Mouse (Mus musculus) embryonic facial prominence, embryonic 14.5 days (tissue): ENCODE data around the gene Mdm2. TPM values are rescaled to one million over a fixed set of nuclear protein-coding genes. Genes with fewer than 3 reads are reported as not detected.

Source experiments
- ATAC-seq: fragments of 200-750 bp; cut with Nextera tagmentation; 2 replicates; pipeline ENCODE4 v1.8.0; 2017; ENCODE audit warnings: low read depth, moderate number of reproducible peaks, moderate TSS enrichment
- DNase-seq: peaks from one replicate; pipeline ENCODE4 v3.0.0-alpha.2; 2015; ENCODE audit warnings: low spot score
- H3K27ac ChIP-seq: fragments of 300-500 bp; sonication (generic); replicated peaks from 2 replicates; pipeline ENCODE4 v1.5.1; 2014; ENCODE audit warnings: low read depth, mild to moderate bottlenecking, low read length, moderate library complexity
- H3K27me3 ChIP-seq: fragments of 300-500 bp; sonication (generic); replicated peaks from 2 replicates; pipeline ENCODE4 v1.6.1; 2014; ENCODE audit warnings: low read length; ENCODE audit not compliant: control insufficient read depth, insufficient read depth
- H3K36me3 ChIP-seq: fragments of 300-500 bp; sonication (generic); 2 replicates; pipeline ENCODE4 v1.6.1; 2014; ENCODE audit warnings: low read length, mixed read lengths; ENCODE audit not compliant: control insufficient read depth, insufficient read depth
- H3K4me1 ChIP-seq: fragments of 300-500 bp; sonication (generic); 2 replicates; pipeline ENCODE4 v1.6.1; 2014; ENCODE audit warnings: antibody characterized with exemption, low read length; ENCODE audit not compliant: control insufficient read depth, insufficient read depth
- H3K4me2 ChIP-seq: fragments of 300-500 bp; sonication (generic); 2 replicates; pipeline ENCODE4 v1.6.1; 2014; ENCODE audit warnings: low read depth, mild to moderate bottlenecking, low read length, moderate library complexity, mixed read lengths
- H3K4me3 ChIP-seq: fragments of 300-500 bp; sonication (generic); 2 replicates; pipeline ENCODE4 v1.5.1; 2014; ENCODE audit warnings: low read depth, mild to moderate bottlenecking, low read length
- H3K9ac ChIP-seq: fragments of 300-500 bp; sonication (generic); 2 replicates; pipeline ENCODE4 v1.6.1; 2014; ENCODE audit warnings: low read depth, mild to moderate bottlenecking, low read length, moderate library complexity, mixed read lengths
- H3K9me3 ChIP-seq: fragments of 300-500 bp; sonication (generic); 2 replicates; pipeline ENCODE4 v1.6.1; 2016; ENCODE audit warnings: low read length; ENCODE audit not compliant: control insufficient read depth
- WGBS: fragments of 180-500 bp; shearing (Covaris S2); extraction: QIAGEN DNeasy Blood & Tissue Kit; methylation state at CpG from one replicate; pipeline ENCODE4 v1.1.7; 2014; 5-methylcytosine and 5-hydroxymethylcytosine counted together
- polyA plus RNA-seq: library from polyadenylated mRNA; unstranded; fragments of >200 nt; fragmentation: Nextera tagmentation; extraction: Ambion mirVana; gene quantifications from 2 replicates; pipeline ENCODE4 v1.2.1, GENCODE M21; 2014

The Mdm2 gene
- polyA plus RNA-seq, 1 experiment from 2014 or later, result 34.1 TPM

GRCm38 (mm10) chr10:117670092-117670491 lies 40.5 kb downstream of the Mdm2 start:
- Histone ChIP-seq H3K27me3 (no peaks in the 10 kb centered on the region), H3K36me3 (no peaks in the 10 kb centered on the region), H3K27ac (peak overlapping the region; percentile 52; the same call in 1 of the 2 replicates), H3K9me3 (no peaks in the 10 kb centered on the region), H3K9ac (no peak overlapping the region), H3K4me1 (peaks cover 8% of the 10 kb centered on the region; the same call in 1 of the 2 replicates), H3K4me2 (no peak overlapping the region), H3K4me3 (no peak overlapping the region)
- ATAC-seq, result no peak
- no peak for DNase-seq
- WGBS, result 45% methylated on average over 3 of the region's 3 CpGs

- 32% methylated on average over 10 of the region's 10 CpGs for WGBS
- H3K4me2 ChIP-seq, result no peak overlapping the region
- no peaks in the 10 kb centered on the region for H3K27me3 ChIP-seq
- DNase-seq (peak; percentile 70), ATAC-seq (peak; percentile 56)
- H3K27ac ChIP-seq, result peak overlapping the region; percentile 52
- H3K9me3 ChIP-seq, result no peaks in the 10 kb centered on the region
- no peaks in the 10 kb centered on the region for H3K36me3 ChIP-seq
- no peak overlapping the region for H3K9ac ChIP-seq
- peaks cover 8% of the 10 kb centered on the region; the same call in 1 of the 2 replicates for H3K4me1 ChIP-seq
- H3K4me3 ChIP-seq, result no peak overlapping the region
These were observed 41.0 kb downstream of the Mdm2 start for GRCm38 (mm10) chr10:117669449-117670090.

- Histone ChIP-seq H3K9ac (no peak overlapping the region), H3K4me1 (peaks cover 13% of the 10 kb centered on the region; the same call in 1 of the 2 replicates), H3K9me3 (no peaks in the 10 kb centered on the region), H3K4me2 (no peak overlapping the region), H3K4me3 (no peak overlapping the region), H3K27me3 (no peaks in the 10 kb centered on the region), H3K27ac (peak overlapping the region; percentile 52; the same call in 1 of the 2 replicates), H3K36me3 (no peaks in the 10 kb centered on the region)
- WGBS, result 74% methylated on average over 10 of the region's 10 CpGs
- no peak for DNase-seq
- ATAC-seq, result no peak
These were observed 41.8 kb downstream of the Mdm2 start for GRCm38 (mm10) chr10:117668546-117669300.

- Histone ChIP-seq H3K27ac (no peak overlapping the region), H3K9ac (no peak overlapping the region), H3K4me3 (no peak overlapping the region), H3K4me1 (peaks cover 20% of the 10 kb centered on the region; the same call in 1 of the 2 replicates), H3K27me3 (no peaks in the 10 kb centered on the region), H3K9me3 (no peaks in the 10 kb centered on the region), H3K36me3 (no peaks in the 10 kb centered on the region), H3K4me2 (no peak overlapping the region)
- 94% methylated on average over 28 of the region's 28 CpGs for WGBS
- no peak for ATAC-seq
- DNase-seq, result no peak
These were observed 42.7 kb downstream of the Mdm2 start for GRCm38 (mm10) chr10:117667663-117668507.

- ATAC-seq, result no peak
These were observed 43.5 kb downstream of the Mdm2 start for GRCm38 (mm10) chr10:117666947-117667630.

GRCm38 (mm10) chr10:117666361-117666760 lies 44.2 kb downstream of the Mdm2 start:
- no peak for ATAC-seq
- Histone ChIP-seq H3K36me3 (no peaks in the 10 kb centered on the region), H3K27ac (no peak overlapping the region), H3K4me2 (no peak overlapping the region), H3K27me3 (no peaks in the 10 kb centered on the region), H3K9ac (no peak overlapping the region), H3K4me1 (peaks cover 24% of the 10 kb centered on the region; the same call in 1 of the 2 replicates), H3K4me3 (no peak overlapping the region), H3K9me3 (no peaks in the 10 kb centered on the region)
- 84% methylated on average over 3 of the region's 3 CpGs for WGBS
- no peak for DNase-seq

More at GRCm38 (mm10) chr10:117666947-117667630, 43.5 kb downstream of the Mdm2 start:
- WGBS, result 94% methylated on average over 9 of the region's 9 CpGs
- Histone ChIP-seq H3K4me2 (no peak overlapping the region), H3K9ac (no peak overlapping the region), H3K4me1 (peaks cover 24% of the 10 kb centered on the region; the same call in 1 of the 2 replicates), H3K27ac (no peak overlapping the region), H3K27me3 (no peaks in the 10 kb centered on the region), H3K36me3 (no peaks in the 10 kb centered on the region), H3K4me3 (no peak overlapping the region), H3K9me3 (no peaks in the 10 kb centered on the region)
- no peak for DNase-seq

- no peaks in the 10 kb centered on the region for H3K36me3 ChIP-seq
- WGBS, result 60% methylated on average over 9 of the region's 9 CpGs
- no peak overlapping the region for H3K4me2 ChIP-seq
- no peak for ATAC-seq
- no peak overlapping the region for H3K27ac ChIP-seq
- no peak for DNase-seq
- no peaks in the 10 kb centered on the region for H3K27me3 ChIP-seq
- H3K9ac ChIP-seq, result no peak overlapping the region
- peaks cover 24% of the 10 kb centered on the region; the same call in 1 of the 2 replicates for H3K4me1 ChIP-seq
- no peak overlapping the region for H3K4me3 ChIP-seq
- H3K9me3 ChIP-seq, result no peaks in the 10 kb centered on the region
These were observed 44.9 kb downstream of the Mdm2 start for GRCm38 (mm10) chr10:117665376-117666275.
